Mouse (Mus musculus) spleen, adult 2 months (tissue): ENCODE measurements around the gene Pidd1.

Source experiments
- CTCF ChIP-seq: fragments of 200-500 bp; IDR thresholded peaks from 2 replicates; pipeline ENCODE4 v1.5.1; 2011; ENCODE audit warnings: mild to moderate bottlenecking, inconsistent platforms; ENCODE audit not compliant: insufficient read depth, insufficient read length, insufficient replicate concordance; ENCODE audit errors: extremely low read depth
- POLR2A ChIP-seq: fragments of 200-500 bp; IDR thresholded peaks from 2 replicates; pipeline ENCODE4 v1.6.1; 2011; ENCODE audit warnings: low read depth, low read length, inconsistent platforms

GRCm38 (mm10) chr7:141472226-141472625, 28.4 kb upstream of the Pidd1 start:
- TF ChIP-seq CTCF (no peak), POLR2A (no peak)
